Mouse (Mus musculus) kidney, embryonic 14.5 days (tissue): ENCODE data around the gene Mest. TPM values are rescaled to one million over a fixed set of nuclear protein-coding genes. Genes with fewer than 3 reads are reported as not detected.

ENCODE experiments used
- ATAC-seq: fragments of 200-750 bp; cut with Nextera tagmentation; 2 replicates; pipeline ENCODE4 v1.8.0; 2017; ENCODE audit warnings: moderate number of reproducible peaks, mild to moderate bottlenecking, moderate TSS enrichment, moderate library complexity; ENCODE audit not compliant: low FRiP score, low TSS enrichment
- H3K27ac ChIP-seq: fragments of 300-500 bp; sonication (generic); 2 replicates; pipeline ENCODE4 v1.5.1; 2014; ENCODE audit warnings: low read depth, mild to moderate bottlenecking, low read length, moderate library complexity, mixed read lengths
- H3K27me3 ChIP-seq: fragments of 300-500 bp; sonication (generic); 2 replicates; pipeline ENCODE4 v1.6.1; 2014; ENCODE audit warnings: mild to moderate bottlenecking, low read length; ENCODE audit not compliant: control insufficient read depth, insufficient read depth
- H3K36me3 ChIP-seq: fragments of 300-500 bp; sonication (generic); 2 replicates; pipeline ENCODE4 v1.6.1; 2014; ENCODE audit warnings: low read length, mixed read lengths; ENCODE audit not compliant: control insufficient read depth, insufficient read depth
- H3K4me1 ChIP-seq: fragments of 300-500 bp; sonication (generic); 2 replicates; pipeline ENCODE4 v1.6.1; 2014; ENCODE audit warnings: low read length, mixed read lengths; ENCODE audit not compliant: control insufficient read depth, insufficient read depth
- H3K4me2 ChIP-seq: fragments of 300-500 bp; sonication (generic); replicated peaks from 2 replicates; pipeline ENCODE4 v1.6.1; 2014; ENCODE audit warnings: low read depth, mild to moderate bottlenecking, low read length
- H3K4me3 ChIP-seq: fragments of 300-500 bp; sonication (generic); 2 replicates; pipeline ENCODE4 v1.5.1; 2014; ENCODE audit warnings: mild to moderate bottlenecking, low read length
- H3K9ac ChIP-seq: fragments of 300-500 bp; sonication (generic); 2 replicates; pipeline ENCODE4 v1.6.1; 2014; ENCODE audit warnings: low read depth, mild to moderate bottlenecking, low read length, moderate library complexity
- H3K9me3 ChIP-seq: fragments of 300-500 bp; sonication (generic); 2 replicates; pipeline ENCODE4 v1.6.1; 2016; ENCODE audit warnings: low read length; ENCODE audit not compliant: control insufficient read depth
- WGBS: fragments of 180-500 bp; shearing (Covaris S2); extraction: QIAGEN DNeasy Blood & Tissue Kit; methylation state at CpG from one replicate; pipeline ENCODE4 v1.1.7; 2014; 5-methylcytosine and 5-hydroxymethylcytosine counted together
- polyA plus RNA-seq: library from polyadenylated mRNA; unstranded; fragments of >200 nt; fragmentation: Nextera tagmentation; extraction: Ambion mirVana; gene quantifications from 2 replicates; pipeline ENCODE4 v1.2.1, GENCODE M21; 2014

Mest gene
- polyA plus RNA-seq, 1 experiment from 2014 or later = 2,617 TPM

DNA sequence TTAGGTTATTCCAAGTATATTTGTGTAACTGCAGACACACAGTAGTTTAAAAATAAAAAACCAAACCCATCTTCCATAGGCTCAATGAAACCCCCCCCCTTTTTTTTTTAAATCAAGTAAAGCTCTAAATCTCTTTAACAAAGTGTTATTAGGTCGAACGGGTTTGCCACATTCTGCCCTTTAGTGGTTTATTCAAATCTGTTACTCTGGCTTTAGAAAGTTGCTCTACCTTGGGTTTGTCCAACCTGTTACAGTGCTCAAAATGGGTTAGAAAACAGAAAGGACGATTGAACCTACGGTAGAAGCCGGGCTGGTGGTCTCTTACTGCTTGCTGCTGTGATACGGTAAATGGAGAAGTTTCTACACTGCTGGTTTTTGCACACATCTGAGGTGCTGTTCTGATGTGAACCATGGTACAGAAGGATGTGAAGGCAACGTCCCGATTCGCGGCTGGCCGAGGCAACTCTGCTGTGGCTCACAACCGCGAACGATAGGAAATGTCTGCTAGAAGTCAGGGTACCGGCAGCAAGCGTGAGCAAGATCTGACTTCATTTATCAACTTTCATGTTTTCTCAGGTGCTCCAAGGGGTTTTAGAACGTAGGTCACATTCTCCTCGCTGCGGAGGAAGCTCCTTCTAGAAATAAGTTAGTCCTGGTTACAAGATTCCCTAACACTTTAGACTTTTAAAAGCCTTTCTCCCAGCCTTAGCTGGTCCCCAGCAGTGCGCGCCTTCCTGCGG is 11.8 kb downstream of the Mest start:
- Histone ChIP-seq H3K9ac (peak overlapping the region; percentile 38; the same call in 1 of the 2 replicates), H3K9me3 (peaks cover 54% of the 10 kb centered on the region), H3K27ac (peak overlapping the region; percentile 94), H3K27me3 (no peaks in the 10 kb centered on the region), H3K36me3 (no peaks in the 10 kb centered on the region), H3K4me1 (peaks cover 23% of the 10 kb centered on the region; the same call in 1 of the 2 replicates), H3K4me3 (peak overlapping the region; percentile 11), H3K4me2 (peak overlapping the region; percentile 31)
- whole genome bisulfite sequencing = 54% methylated on average over 22 of the region's 22 CpGs
- ATAC-seq = no peak

GRCm38 (mm10) chr6:30735728-30736371 is 12.5 kb downstream of the Mest start:
- peak overlapping the region; percentile 38; the same call in 1 of the 2 replicates for H3K9ac ChIP-seq
- no peaks in the 10 kb centered on the region; the same call in 1 of the 2 replicates for H3K36me3 ChIP-seq
- 44% methylated on average over 15 of the region's 15 CpGs for WGBS
- peak overlapping the region; percentile 11; the same call in 1 of the 2 replicates for H3K4me3 ChIP-seq
- ATAC-seq = no peak
- peaks cover 18% of the 10 kb centered on the region; the same call in 1 of the 2 replicates for H3K4me1 ChIP-seq
- peak overlapping the region; percentile 31 for H3K4me2 ChIP-seq
- no peaks in the 10 kb centered on the region for H3K27me3 ChIP-seq
- peak overlapping the region; percentile 94 for H3K27ac ChIP-seq
- H3K9me3 ChIP-seq = peaks cover 57% of the 10 kb centered on the region

DNA sequence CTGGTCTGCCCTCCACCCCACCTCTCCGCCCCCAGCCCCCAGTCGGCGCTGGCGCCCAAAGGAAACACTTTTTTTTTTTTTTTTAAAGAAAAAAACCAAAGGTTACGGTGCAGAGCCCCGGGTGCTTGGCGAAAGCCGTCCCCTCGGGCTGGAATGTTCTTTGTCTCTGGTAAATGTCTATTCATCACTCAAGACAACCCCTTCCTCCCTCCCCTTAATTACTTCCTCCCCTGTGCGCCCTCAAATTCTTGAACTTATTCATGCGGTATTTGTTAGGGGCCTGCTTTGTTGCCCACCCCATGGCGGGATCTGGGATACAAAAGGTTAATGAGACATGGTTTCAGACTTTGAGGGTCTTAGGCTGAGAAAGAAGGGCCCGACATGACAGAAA is 13.0 kb downstream of the Mest start:
- Histone ChIP-seq H3K9me3 (peaks cover 57% of the 10 kb centered on the region), H3K27ac (peak overlapping the region; percentile 94; the same call in 1 of the 2 replicates), H3K4me1 (0 out of 2 replicates have a peak, but pooled peaks cover 15% of the 10 kb centered on the region), H3K27me3 (no peaks in the 10 kb centered on the region), H3K4me3 (0 out of 2 replicates have a peak overlapping the region, but pooled peaks have one; percentile 1), H3K4me2 (peak overlapping the region; percentile 54; the same call in 1 of the 2 replicates), H3K36me3 (no peaks in the 10 kb centered on the region; the same call in 1 of the 2 replicates), H3K9ac (no peak overlapping the region)
- WGBS = 47% methylated on average over 13 of the region's 13 CpGs
- ATAC-seq = peak; percentile 37

GRCm38 (mm10) chr6:30736864-30737547 is 13.7 kb downstream of the Mest start:
- Histone ChIP-seq H3K4me3 (peak overlapping the region; percentile 57), H3K9ac (peak overlapping the region; percentile 18; the same call in 1 of the 2 replicates), H3K9me3 (peaks cover 57% of the 10 kb centered on the region), H3K27ac (peak overlapping the region; percentile 94; the same call in 1 of the 2 replicates), H3K4me1 (0 out of 2 replicates have a peak, but pooled peaks cover 15% of the 10 kb centered on the region), H3K27me3 (no peaks in the 10 kb centered on the region), H3K36me3 (peaks cover 3% of the 10 kb centered on the region; the same call in 1 of the 2 replicates), H3K4me2 (peak overlapping the region; percentile 54)
- peak; percentile 74 for ATAC-seq
- 52% methylated on average over 29 of the region's 29 CpGs for WGBS

DNA sequence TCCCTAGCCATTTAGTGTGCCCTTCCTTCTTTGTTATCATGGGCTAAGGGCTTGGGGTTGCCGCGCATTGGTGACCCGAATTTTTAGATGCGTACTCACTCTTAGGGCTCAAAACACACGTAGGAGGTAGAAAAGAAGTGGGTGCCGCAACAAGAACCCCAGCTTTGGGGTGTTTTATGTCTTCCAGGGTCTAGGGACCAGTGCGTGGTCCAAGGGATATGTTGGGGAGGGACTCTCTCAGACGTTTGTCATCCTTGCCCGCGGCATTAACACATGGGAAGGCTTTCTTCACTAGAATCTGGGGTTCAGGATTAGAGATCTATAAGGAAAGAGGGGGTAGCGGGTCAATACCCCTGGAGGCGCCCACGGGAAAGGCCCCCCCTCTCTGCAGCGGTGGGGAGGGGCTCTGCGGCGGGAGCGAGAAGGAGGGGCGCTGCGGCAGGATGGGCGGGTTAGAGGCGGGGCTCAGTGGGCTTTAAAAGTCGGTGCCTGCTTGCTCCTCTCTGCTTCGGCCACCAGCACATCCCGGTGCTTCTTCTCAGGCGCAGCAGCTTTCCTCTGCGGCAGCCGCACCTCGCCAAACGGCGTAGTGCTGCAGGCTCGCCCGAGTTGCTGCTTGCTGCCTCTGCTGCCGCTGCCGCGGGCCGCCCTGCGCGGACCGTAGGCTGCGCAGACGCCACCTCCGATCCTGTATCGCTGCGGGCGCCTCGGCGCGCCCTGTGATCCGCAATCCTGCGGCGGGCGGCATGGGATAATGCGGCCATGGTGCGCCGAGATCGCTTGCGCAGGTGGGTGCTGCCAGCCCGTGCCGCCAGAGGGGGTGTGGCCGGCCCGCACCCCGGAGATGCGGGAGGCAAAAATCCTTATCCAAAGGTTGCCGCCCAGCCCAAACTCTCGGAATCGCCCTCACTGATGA is 14.5 kb downstream of the Mest start:
- Histone ChIP-seq H3K27ac (peak overlapping the region; percentile 87), H3K4me3 (peak overlapping the region; percentile 57), H3K9ac (peak overlapping the region; percentile 79), H3K4me1 (0 out of 2 replicates have a peak, but pooled peaks cover 14% of the 10 kb centered on the region), H3K4me2 (peak overlapping the region; percentile 54), H3K36me3 (peaks cover 11% of the 10 kb centered on the region), H3K27me3 (no peaks in the 10 kb centered on the region), H3K9me3 (peaks cover 55% of the 10 kb centered on the region)
- peak; percentile 61 for ATAC-seq
- WGBS = 61% methylated on average over 66 of the region's 66 CpGs

DNA sequence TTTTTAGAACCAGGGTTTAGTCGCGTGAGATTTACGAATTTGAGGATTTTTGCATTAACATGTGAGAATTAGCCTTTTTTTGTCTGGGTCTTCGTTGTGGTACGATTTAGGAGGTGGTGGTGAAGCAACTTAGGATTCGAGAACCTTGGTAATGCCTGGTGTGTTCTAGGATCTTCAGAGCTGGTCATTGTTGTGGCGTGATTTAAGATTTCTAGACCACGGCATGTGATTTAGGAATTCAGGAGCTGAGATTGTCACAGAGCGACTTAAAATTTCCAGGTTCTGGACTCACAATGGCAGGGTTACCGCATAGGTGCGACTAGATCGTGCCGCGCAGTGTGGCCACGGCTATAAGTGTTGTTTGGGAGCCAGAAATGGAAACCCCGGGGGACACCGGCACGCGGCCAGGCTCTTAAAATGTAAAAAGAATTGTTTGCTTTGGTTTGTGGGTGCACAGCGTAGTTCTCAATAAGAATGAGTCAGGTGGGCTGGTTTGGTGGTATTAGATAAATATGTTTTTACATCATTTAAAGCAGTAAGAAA is 15.2 kb downstream of the Mest start:
- H3K9me3 ChIP-seq = peaks cover 48% of the 10 kb centered on the region
- H3K36me3 ChIP-seq = peaks cover 17% of the 10 kb centered on the region
- WGBS = 45% methylated on average over 20 of the region's 20 CpGs

DNA sequence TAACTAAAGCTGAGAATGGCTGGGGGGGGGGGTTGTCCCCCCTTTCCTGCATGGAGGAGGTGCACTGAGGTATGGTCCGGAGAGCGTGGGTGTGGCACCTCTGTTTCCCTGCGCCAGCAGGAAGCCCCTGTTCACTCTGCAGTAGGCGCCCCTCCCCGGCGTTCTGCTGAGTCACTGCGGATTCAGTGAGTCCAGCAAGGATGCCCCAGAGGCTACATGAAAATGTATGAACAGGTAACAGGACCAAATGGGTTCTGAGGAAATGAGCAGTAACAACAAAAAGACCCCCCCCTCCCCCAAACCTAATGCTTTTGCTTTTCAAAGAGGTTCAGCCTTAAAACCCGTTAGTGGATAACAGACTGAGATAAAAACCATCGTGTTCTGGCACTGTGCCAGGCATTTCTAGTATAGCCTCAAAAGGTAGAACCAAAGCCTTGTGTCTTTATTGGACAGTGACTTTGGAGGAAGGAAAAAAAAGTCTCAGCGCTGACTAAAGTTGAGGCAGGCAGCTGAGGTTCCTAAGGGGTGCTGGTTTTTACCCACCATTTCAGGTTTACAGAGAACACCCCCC is 15.9 kb downstream of the Mest start:
- no peak for ATAC-seq
- 45% methylated on average over 10 of the region's 10 CpGs for WGBS

More for the DNA sequence above, 15.2 kb downstream of the Mest start:
- no peak for ATAC-seq
- peak overlapping the region; percentile 54 for H3K4me2 ChIP-seq
- peak overlapping the region; percentile 79 for H3K9ac ChIP-seq
- H3K4me3 ChIP-seq = peak overlapping the region; percentile 57
- H3K27ac ChIP-seq = peak overlapping the region; percentile 87
- H3K4me1 ChIP-seq = 0 out of 2 replicates have a peak, but pooled peaks cover 7% of the 10 kb centered on the region
- no peaks in the 10 kb centered on the region for H3K27me3 ChIP-seq

More for the DNA sequence above, 15.9 kb downstream of the Mest start:
- Histone ChIP-seq H3K4me3 (peak overlapping the region; percentile 57), H3K4me2 (peak overlapping the region; percentile 54), H3K27me3 (no peaks in the 10 kb centered on the region), H3K36me3 (peaks cover 24% of the 10 kb centered on the region), H3K27ac (peak overlapping the region; percentile 87; the same call in 1 of the 2 replicates), H3K9ac (peak overlapping the region; percentile 79), H3K9me3 (peaks cover 47% of the 10 kb centered on the region), H3K4me1 (0 out of 2 replicates have a peak, but pooled peaks cover 6% of the 10 kb centered on the region)
